ENCODE assay signal across 10 mouse cellular contexts in the genomic region with DNA sequence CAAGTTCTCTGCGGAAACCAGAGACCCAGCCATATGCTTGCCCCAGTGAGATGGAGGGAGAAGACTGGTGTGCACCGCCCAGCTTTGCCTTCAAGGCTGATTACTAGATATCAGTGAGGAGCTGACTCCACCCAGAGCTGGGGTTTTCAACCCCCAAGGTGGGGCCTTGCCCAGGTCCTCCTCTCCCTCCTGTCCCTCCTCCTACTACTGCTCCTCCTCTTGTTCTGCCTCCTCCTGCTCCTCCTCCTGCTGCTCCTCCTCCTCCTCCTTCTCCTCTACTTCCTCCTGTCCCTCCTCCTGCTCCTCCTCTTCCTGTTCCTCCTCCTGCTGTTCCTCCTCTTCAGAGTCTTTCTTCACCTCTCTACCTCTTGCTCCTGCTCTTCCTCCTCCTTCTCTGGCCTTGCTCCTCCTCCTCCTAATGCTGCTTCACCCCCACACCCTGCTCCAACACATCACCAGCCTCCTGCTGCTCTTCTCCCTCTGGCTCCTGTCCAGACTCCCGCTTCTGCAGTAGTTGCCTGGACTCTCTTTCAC. TPM values are rescaled to one million over a fixed set of nuclear protein-coding genes. Genes with fewer than 3 reads are reported as not detected.
DNase-seq lines count a peak whose midpoint lies in the region; ATAC-seq and TF ChIP-seq lines count a peak whose summit lies in the region.
"Had no signal": no experiment of that assay in that cellular context is flagged by ENCODE, and none has a peak within 500 bp of the region (broad histone marks: within the 10 kb centered on the region; RNA-seq: fewer than 3 reads in every experiment).

No protein-coding gene starts in this region.

- TF ChIP-seq CTCF in lung, embryonic 14.5 days (IDR thresholded peaks at IDR 0.05; ENCODE audit: low read depth): no peak
- TF ChIP-seq CTCF in lung, adult 2 months (IDR thresholded peaks at IDR 0.05; ENCODE audit: insufficient read depth, low read length): no peak
- no peak for TF ChIP-seq CTCF in brain, embryonic 14.5 days (IDR thresholded peaks at IDR 0.05; ENCODE audit: borderline replicate concordance, extremely low read depth, insufficient read depth, insufficient read length)

- no peak overlapping the region for H3K4me3 ChIP-seq in lung, embryonic 14.5 days (ENCODE audit: low read depth, low read length)
- H3K4me3 ChIP-seq in lung, adult 2 months (replicated peaks; ENCODE audit: extremely low read depth, low read depth, low read length): no peak overlapping the region
- no peak overlapping the region for H3K4me3 ChIP-seq in myocyte
- H3K4me3 ChIP-seq: hindbrain, embryonic 15.5 days had no signal

- WGBS in lung, embryonic 14.5 days: 76% methylated on average over 3 of the region's 3 CpGs
- WGBS in lung, adult 2 months: 81% methylated on average over 3 of the region's 3 CpGs

- no peak overlapping the region for H3ac ChIP-seq in myocyte (ENCODE audit: control insufficient read depth, insufficient read length)

- no peak for TF ChIP-seq POLR2A in lung, adult 2 months (IDR thresholded peaks at IDR 0.05; ENCODE audit: borderline replicate concordance, extremely low read depth, low read depth, low read length)
- TF ChIP-seq POLR2A in brain, embryonic 14.5 days (IDR thresholded peaks at IDR 0.05; ENCODE audit: borderline replicate concordance, extremely low read depth, insufficient read depth, insufficient read length, poor library complexity, severe bottlenecking): no peak
- TF ChIP-seq POLR2A in myocyte (IDR thresholded peaks at IDR 0.05; ENCODE audit: insufficient read length, low read depth): no peak

- peaks cover 3% of the 10 kb centered on the region; the same call in 1 of the 2 replicates for H3K4me1 ChIP-seq in lung, embryonic 14.5 days (ENCODE audit: insufficient read depth)
- H3K4me1 ChIP-seq in lung, adult 2 months (ENCODE audit: control insufficient read depth, insufficient read depth, low read length): peaks cover 7% of the 10 kb centered on the region; the same call in 1 of the 2 replicates
- H3K4me1 ChIP-seq: hindbrain, embryonic 15.5 days had no signal

- peak; percentile 66 for ATAC-seq in lung, embryonic 14.5 days (ENCODE audit: insufficient read depth)

- no peak overlapping the region for H3K27ac ChIP-seq in lung, embryonic 14.5 days (ENCODE audit: low read depth)
- H3K27ac ChIP-seq: hindbrain, embryonic 15.5 days had no signal

- no peaks in the 10 kb centered on the region for H3K27me3 ChIP-seq in lung, embryonic 14.5 days (ENCODE audit: insufficient read depth, low read length)
- H3K27me3 ChIP-seq in myocyte (ENCODE audit: control insufficient read depth, insufficient read depth, insufficient read length): peaks cover 12% of the 10 kb centered on the region
- H3K27me3 ChIP-seq: hindbrain, embryonic 15.5 days had no signal

- no peak overlapping the region for H3K9ac ChIP-seq in lung, embryonic 14.5 days
- H3K9ac ChIP-seq: hindbrain, embryonic 15.5 days had no signal

- H3K4me2 ChIP-seq in lung, embryonic 14.5 days: no peak overlapping the region
- H3K4me2 ChIP-seq in myocyte (ENCODE audit: low read depth): peak overlapping the region; percentile 38
- H3K4me2 ChIP-seq: hindbrain, embryonic 15.5 days had no signal

- H3K79me2 ChIP-seq in myocyte (ENCODE audit: control insufficient read depth, insufficient read depth): no peaks in the 10 kb centered on the region

- no peaks in the 10 kb centered on the region for H3K9me3 ChIP-seq in lung, embryonic 14.5 days (ENCODE audit: low read depth, low read length)
- H3K9me3 ChIP-seq: hindbrain, embryonic 15.5 days had no signal

- DNase-seq in lung, embryonic 14.5 days: peak; percentile 24
- no peak for DNase-seq in lung, adult 2 months
- DNase-seq in brain, embryonic 14.5 days (ENCODE audit: low read depth): peak; percentile 2
- DNase-seq in kidney, postnatal 14 days: peak; percentile 59
- no peak for DNase-seq in left cerebral cortex, adult 8-10 months (ENCODE audit: low spot score in 2 of 2)
- no peak for DNase-seq in adrenal gland, postnatal 14 days
- DNase-seq in ovary, postnatal 14 days (ENCODE audit: low spot score): no peak
- DNase-seq: cerebellum, adult 9-10 months had no signal

- H3K36me3 ChIP-seq in lung, embryonic 14.5 days (ENCODE audit: insufficient read depth): no peaks in the 10 kb centered on the region
- H3K36me3 ChIP-seq in myocyte (ENCODE audit: control insufficient read depth, insufficient read depth): no peaks in the 10 kb centered on the region
- H3K36me3 ChIP-seq: hindbrain, embryonic 15.5 days had no signal

TF ChIP-seq in myocyte, 11 proteins besides CTCF, POLR2A, EP300 and RAD21:
- TF ChIP-seq POLR2AphosphoS2 (IDR thresholded peaks at IDR 0.05; ENCODE audit: insufficient read length, low read depth): no peak
- TF ChIP-seq CEBPB (IDR thresholded peaks at IDR 0.05; ENCODE audit: insufficient read depth, poor library complexity, severe bottlenecking): no peak
- no peak for TF ChIP-seq TCF12 (IDR thresholded peaks at IDR 0.05; ENCODE audit: insufficient read depth, poor library complexity, severe bottlenecking)
- TF ChIP-seq TCF3 (IDR thresholded peaks at IDR 0.05; ENCODE audit: insufficient read length, low read depth): no peak
- TF ChIP-seq MAX (IDR thresholded peaks at IDR 0.05; ENCODE audit: low read depth): no peak
- TF ChIP-seq MYOD1 (IDR thresholded peaks at IDR 0.05; ENCODE audit: control insufficient read depth in 1 of 3, insufficient read length in 2 of 3, low read depth in 2 of 3): no peak
- TF ChIP-seq MYOG (IDR thresholded peaks at IDR 0.05; ENCODE audit: control insufficient read depth in 1 of 3, insufficient read depth in 1 of 3, insufficient read length in 2 of 3, low read depth in 2 of 3): no peak
- no peak for TF ChIP-seq E2F4 (IDR thresholded peaks at IDR 0.05; ENCODE audit: insufficient read depth)
- no peak for TF ChIP-seq USF1 (IDR thresholded peaks at IDR 0.05; ENCODE audit: low read depth)
- no peak for TF ChIP-seq SRF (IDR thresholded peaks at IDR 0.05; ENCODE audit: control insufficient read depth, insufficient read length, low read depth)

RNA-seq across cellular contexts. Expression of a gene that starts 9.4 kb away (rescaled TPM):
- not detected in 2 replicates for polyA plus RNA-seq in lung, embryonic 14.5 days (2014; fragmentation: Nextera tagmentation; extraction: Ambion mirVana)
- polyA plus RNA-seq in lung, adult 2 months (2012; rRNA removed): 0.12 and 0.72 TPM in 2 replicates
- not detected in 2 replicates for polyA plus RNA-seq in brain, embryonic 14.5 days (2012; rRNA removed)
- polyA plus RNA-seq in myocyte (2012; fragmentation: generic; extraction: Trizol): not detected
- total RNA-seq in left cerebral cortex, adult 8-10 months (2022): not detected
- total RNA-seq in adrenal gland, postnatal 14 days (2021): 3.9 and 81.0 TPM in 2 replicates
- polyA plus RNA-seq: hindbrain, embryonic 15.5 days had no signal

RNA-seq across cellular contexts. Expression of a gene that starts 12.9 kb away (rescaled TPM):
- polyA plus RNA-seq in lung, embryonic 14.5 days (2014; fragmentation: Nextera tagmentation; extraction: Ambion mirVana): not detected in 2 replicates
- not detected in 2 replicates for polyA plus RNA-seq in lung, adult 2 months (2012; rRNA removed)
- not detected in 2 replicates for polyA plus RNA-seq in brain, embryonic 14.5 days (2012; rRNA removed)
- 0.06 TPM for polyA plus RNA-seq in myocyte (2012; fragmentation: generic; extraction: Trizol)
- not detected for total RNA-seq in left cerebral cortex, adult 8-10 months (2022)
- 1.4 TPM in 1 of 2 replicates, not detected in the other for total RNA-seq in adrenal gland, postnatal 14 days (2021)
- polyA plus RNA-seq: hindbrain, embryonic 15.5 days had no signal

RNA-seq across cellular contexts. Expression of a gene that starts 19.1 kb away (rescaled TPM):
- not detected in 2 replicates for polyA plus RNA-seq in lung, embryonic 14.5 days (2014; fragmentation: Nextera tagmentation; extraction: Ambion mirVana)
- polyA plus RNA-seq in lung, adult 2 months (2012; rRNA removed): 2.9 TPM in 1 of 2 replicates, not detected in the other
- polyA plus RNA-seq in brain, embryonic 14.5 days (2012; rRNA removed): 0.06 TPM in 1 of 2 replicates, not detected in the other
- polyA plus RNA-seq in myocyte (2012; fragmentation: generic; extraction: Trizol): not detected
- not detected for total RNA-seq in left cerebral cortex, adult 8-10 months (2022)
- 0.56 and 1.7 TPM in 2 replicates for total RNA-seq in adrenal gland, postnatal 14 days (2021)
- polyA plus RNA-seq: hindbrain, embryonic 15.5 days had no signal

RNA-seq across cellular contexts. Expression of a gene that starts 29.5 kb away (rescaled TPM):
- not detected in 2 replicates for polyA plus RNA-seq in lung, embryonic 14.5 days (2014; fragmentation: Nextera tagmentation; extraction: Ambion mirVana)
- not detected in 2 replicates for polyA plus RNA-seq in lung, adult 2 months (2012; rRNA removed)
- not detected in 2 replicates for polyA plus RNA-seq in brain, embryonic 14.5 days (2012; rRNA removed)
- polyA plus RNA-seq in myocyte (2012; fragmentation: generic; extraction: Trizol): not detected
- total RNA-seq in left cerebral cortex, adult 8-10 months (2022): not detected
- not detected in 2 replicates for total RNA-seq in adrenal gland, postnatal 14 days (2021)
- polyA plus RNA-seq: hindbrain, embryonic 15.5 days had no signal

Comparison
In these comparisons a context has a peak if more than half of its experiments do, and no peak if none do; other contexts are left out.
1. DNase-seq: peak in lung, embryonic 14.5 days (single experiment), brain, embryonic 14.5 days (single experiment) and kidney, postnatal 14 days (single experiment); none in lung, adult 2 months (single experiment), left cerebral cortex, adult 8-10 months (0 of 2), adrenal gland, postnatal 14 days (single experiment) and ovary, postnatal 14 days (single experiment).